Mouse (Mus musculus): ENCODE data around the gene Adgrg1. TPM values are rescaled to one million over a fixed set of nuclear protein-coding genes. Genes with fewer than 3 reads are reported as not detected.

Adgrg1 gene
- polyA plus RNA-seq, 1 experiment from 2014 or later: 35.4 TPM

DNA sequence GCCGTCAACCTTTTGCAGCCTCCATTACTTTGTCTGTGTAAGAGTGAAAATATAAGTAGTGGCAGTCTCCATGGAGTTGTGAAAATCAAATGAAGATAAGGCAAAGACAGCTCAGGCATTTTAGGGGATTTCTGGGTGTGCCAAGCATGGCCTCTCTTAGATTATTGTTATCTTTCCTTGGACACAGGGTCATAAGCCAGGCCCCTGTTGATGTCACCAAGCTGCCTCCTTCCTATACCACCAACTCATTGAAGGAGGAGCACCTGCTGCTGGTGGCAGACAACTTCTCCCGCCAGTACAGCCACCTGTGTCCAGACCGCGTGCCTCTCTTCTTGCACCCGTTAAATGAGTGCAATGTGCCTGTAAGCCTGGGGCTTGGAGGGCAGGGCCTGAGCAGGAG is 81.9 kb downstream of the Adgrg1 start:
- ATAC-seq (peak; percentile 63), DNase-seq (no peak)
- 37% methylated on average over 5 of the region's 5 CpGs for WGBS (ENCODE audit: insufficient replicate concordance)
- Histone ChIP-seq H3K9me3 (ENCODE audit: low read length) (no peaks in the 10 kb centered on the region), H3K4me1 (ENCODE audit: insufficient read depth) (peaks cover 18% of the 10 kb centered on the region; the same call in 1 of the 2 replicates), H3K36me3 (replicated peaks; ENCODE audit: insufficient read depth, low read length) (no peaks in the 10 kb centered on the region), H3K27me3 (ENCODE audit: insufficient read depth, low read length) (no peaks in the 10 kb centered on the region), H3K27ac (ENCODE audit: low read depth) (no peak overlapping the region), H3K4me2 (ENCODE audit: low read depth, low read length) (no peak overlapping the region), H3K4me3 (ENCODE audit: low read depth, low read length) (no peak overlapping the region), H3K9ac (replicated peaks) (no peak overlapping the region)
- TF ChIP-seq EP300 (IDR thresholded peaks at IDR 0.05; ENCODE audit: low read depth) (peak; percentile 40; the same call in 1 of the 2 replicates), CTCF (IDR thresholded peaks at IDR 0.05; ENCODE audit: low read depth) (no peak)

DNA sequence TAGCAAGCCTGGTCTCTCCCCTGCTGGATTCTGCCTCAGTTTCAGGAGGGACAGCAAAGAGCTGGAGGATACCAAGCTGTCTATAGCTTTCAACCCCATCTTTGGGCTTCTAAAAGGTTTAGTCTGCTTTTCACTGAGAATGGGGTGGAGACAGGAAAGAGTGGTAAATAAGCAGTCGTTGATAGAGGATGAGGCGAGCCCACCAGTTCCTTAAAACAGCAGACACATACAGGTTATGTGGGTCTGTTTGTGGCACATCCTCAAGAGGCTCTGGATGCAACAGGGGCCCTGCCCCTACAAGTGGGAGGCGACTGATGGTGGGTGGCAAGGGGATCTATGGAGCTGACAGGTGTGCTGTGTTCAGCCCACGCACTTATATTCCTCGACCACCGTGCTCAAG is 84.1 kb downstream of the Adgrg1 start:
- Histone ChIP-seq H3K27me3 (ENCODE audit: insufficient read depth, low read length) (no peaks in the 10 kb centered on the region), H3K9me3 (ENCODE audit: low read length) (no peaks in the 10 kb centered on the region), H3K36me3 (replicated peaks; ENCODE audit: insufficient read depth, low read length) (no peaks in the 10 kb centered on the region), H3K27ac (ENCODE audit: low read depth) (no peak overlapping the region; the same call in 1 of the 2 replicates), H3K4me2 (ENCODE audit: low read depth, low read length) (peak overlapping the region; percentile 35; the same call in 1 of the 2 replicates), H3K9ac (replicated peaks) (no peak overlapping the region), H3K4me3 (ENCODE audit: low read depth, low read length) (no peak overlapping the region), H3K4me1 (ENCODE audit: insufficient read depth) (peaks cover 18% of the 10 kb centered on the region; the same call in 1 of the 2 replicates)
- WGBS (ENCODE audit: insufficient replicate concordance): 27% methylated on average over 6 of the region's 6 CpGs
- TF ChIP-seq CTCF (IDR thresholded peaks at IDR 0.05; ENCODE audit: low read depth): no peak
- no peak for TF ChIP-seq EP300 (IDR thresholded peaks at IDR 0.05; ENCODE audit: low read depth)
- no peak for DNase-seq
- no peak for ATAC-seq

DNA sequence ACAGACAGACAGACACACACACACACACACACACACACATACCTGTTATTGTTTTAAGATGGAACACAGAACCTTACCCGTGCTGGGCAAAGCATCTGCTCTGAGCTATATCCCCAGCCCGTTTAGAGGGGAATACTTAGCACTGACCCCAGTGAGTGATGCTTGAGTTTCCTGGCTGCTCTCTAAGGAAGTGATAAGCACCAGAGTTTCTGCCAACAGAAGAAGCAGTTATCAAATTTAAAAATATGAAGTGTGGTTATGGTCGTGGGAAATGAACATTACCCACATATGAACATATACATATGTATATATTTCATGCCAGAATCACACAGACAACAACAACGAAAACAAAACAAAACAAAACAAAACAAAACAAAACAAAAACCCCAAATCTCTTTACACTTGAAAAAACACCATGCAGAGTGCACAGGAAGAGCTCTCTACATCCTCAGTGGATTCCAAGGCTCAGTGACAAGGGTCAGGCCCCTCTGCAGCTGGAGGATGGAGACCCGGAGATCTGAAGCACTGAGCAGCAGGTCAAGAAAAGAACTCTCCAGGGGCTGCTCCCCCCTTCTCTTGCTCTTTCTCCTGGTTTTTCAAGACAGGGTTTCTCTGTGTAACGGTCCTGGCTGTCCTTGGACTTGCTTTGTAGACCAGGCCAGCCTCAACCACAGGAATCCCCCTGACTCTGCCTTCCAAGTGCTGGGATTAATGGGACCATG is 85.4 kb downstream of the Adgrg1 start:
- no peak for TF ChIP-seq CTCF (IDR thresholded peaks at IDR 0.05; ENCODE audit: low read depth)
- no peak for TF ChIP-seq EP300 (IDR thresholded peaks at IDR 0.05; ENCODE audit: low read depth)
- Histone ChIP-seq H3K4me1 (ENCODE audit: insufficient read depth) (peaks cover 18% of the 10 kb centered on the region; the same call in 1 of the 2 replicates), H3K9me3 (ENCODE audit: low read length) (no peaks in the 10 kb centered on the region), H3K9ac (replicated peaks) (no peak overlapping the region), H3K4me2 (ENCODE audit: low read depth, low read length) (no peak overlapping the region), H3K36me3 (replicated peaks; ENCODE audit: insufficient read depth, low read length) (no peaks in the 10 kb centered on the region), H3K27me3 (ENCODE audit: insufficient read depth, low read length) (no peaks in the 10 kb centered on the region), H3K27ac (ENCODE audit: low read depth) (0 out of 2 replicates have a peak overlapping the region, but pooled peaks have one; percentile 18), H3K4me3 (ENCODE audit: low read depth, low read length) (no peak overlapping the region)
- ATAC-seq (no peak), DNase-seq (no peak)
- 41% methylated on average over 6 of the region's 6 CpGs for WGBS (ENCODE audit: insufficient replicate concordance)

Other genes starting within 250 kb of the Adgrg1 start
- 0.07 and 0.28 TPM in 2 replicates for gene Ccl22, start 229.2 kb upstream of the Adgrg1 start, polyA plus RNA-seq (2015; fragmentation: Nextera tagmentation; extraction: Ambion mirVana)
- gene Cx3cl1, start 202.7 kb upstream of the Adgrg1 start, polyA plus RNA-seq (2015; fragmentation: Nextera tagmentation; extraction: Ambion mirVana): 0.47 and 0.79 TPM in 2 replicates
- gene Ccl17, start 164.3 kb upstream of the Adgrg1 start, polyA plus RNA-seq (2015; fragmentation: Nextera tagmentation; extraction: Ambion mirVana): 0.31 TPM in 1 of 2 replicates, not detected in the other
- gene Coq9, start 136.4 kb upstream of the Adgrg1 start, polyA plus RNA-seq (2015; fragmentation: Nextera tagmentation; extraction: Ambion mirVana): 65.6 and 66.1 TPM in 2 replicates
- gene Ciapin1, start 136.4 kb upstream of the Adgrg1 start, polyA plus RNA-seq (2015; fragmentation: Nextera tagmentation; extraction: Ambion mirVana): 36.5 and 39.4 TPM in 2 replicates
- 50.6 and 52.1 TPM in 2 replicates for gene Polr2c, start 117.3 kb upstream of the Adgrg1 start, polyA plus RNA-seq (2015; fragmentation: Nextera tagmentation; extraction: Ambion mirVana)
- gene Dok4, start 98.4 kb upstream of the Adgrg1 start, polyA plus RNA-seq (2015; fragmentation: Nextera tagmentation; extraction: Ambion mirVana): 3.5 and 4.5 TPM in 2 replicates
- 1.3 and 1.5 TPM in 2 replicates for gene Ccdc102a, start 56.7 kb upstream of the Adgrg1 start, polyA plus RNA-seq (2015; fragmentation: Nextera tagmentation; extraction: Ambion mirVana)
- 0.13 and 0.18 TPM in 2 replicates for gene Adgrg5, start 51.1 kb upstream of the Adgrg1 start, polyA plus RNA-seq (2015; fragmentation: Nextera tagmentation; extraction: Ambion mirVana)
- gene Adgrg3, start 42.9 kb downstream of the Adgrg1 start, polyA plus RNA-seq (2015; fragmentation: Nextera tagmentation; extraction: Ambion mirVana): 8.9 and 9.6 TPM in 2 replicates
- gene Drc7, start 80.4 kb downstream of the Adgrg1 start, polyA plus RNA-seq (2015; fragmentation: Nextera tagmentation; extraction: Ambion mirVana): 0.21 and 0.28 TPM in 2 replicates
- gene Katnb1, start 106.4 kb downstream of the Adgrg1 start, polyA plus RNA-seq (2015; fragmentation: Nextera tagmentation; extraction: Ambion mirVana): 4.7 and 5.1 TPM in 2 replicates
- 5.3 and 5.4 TPM in 2 replicates for gene Kifc3, start 228.1 kb downstream of the Adgrg1 start, polyA plus RNA-seq (2015; fragmentation: Nextera tagmentation; extraction: Ambion mirVana)

Measured in liver, postnatal 0 days (tissue).